Mouse (Mus musculus) forelimb bud, embryonic 11.5 days (tissue): ENCODE measurements around the gene Flvcr1.

Experiments
- DNase-seq: peaks from one replicate; pipeline ENCODE4 v3.0.0-alpha.2; 2012; ENCODE audit warnings: low read depth, low spot score

The Flvcr1 gene

GRCm38 (mm10) chr1:190980470-190980869 is 45.5 kb downstream of the Flvcr1 start:
- DNase-seq, result no peak

GRCm38 (mm10) chr1:190979100-190979563 is 46.8 kb downstream of the Flvcr1 start, which contains the start of gene Vash2:
Vash2 (minus strand) TSS chr1:190979296.
- DNase-seq, result peak; percentile 92

GRCm38 (mm10) chr1:190978511-190979073 is 47.4 kb downstream of the Flvcr1 start:
- DNase-seq, result peak; percentile 32

GRCm38 (mm10) chr1:190978001-190978400 is 48.0 kb downstream of the Flvcr1 start:
- DNase-seq, result no peak

GRCm38 (mm10) chr1:190976887-190977573 is 48.9 kb downstream of the Flvcr1 start:
- DNase-seq, result no peak

- no peak for DNase-seq
Observed at GRCm38 (mm10) chr1:190974833-190975232, 51.1 kb downstream of the Flvcr1 start.

- DNase-seq, result no peak
Observed at GRCm38 (mm10) chr1:190974191-190974590, 51.8 kb downstream of the Flvcr1 start.

- DNase-seq, result no peak
Observed at GRCm38 (mm10) chr1:190972612-190973192, 53.3 kb downstream of the Flvcr1 start.

- no peak for DNase-seq
Observed at GRCm38 (mm10) chr1:190971708-190972610, 54.0 kb downstream of the Flvcr1 start.

GRCm38 (mm10) chr1:190968010-190968409 is 57.9 kb downstream of the Flvcr1 start:
- DNase-seq, result no peak

- DNase-seq, result no peak
Observed at GRCm38 (mm10) chr1:190964992-190965780, 60.8 kb downstream of the Flvcr1 start.

GRCm38 (mm10) chr1:190962760-190963159 is 63.2 kb downstream of the Flvcr1 start:
- DNase-seq, result no peak

GRCm38 (mm10) chr1:190958821-190959220 is 67.1 kb downstream of the Flvcr1 start:
- DNase-seq, result no peak
